Mouse (Mus musculus) erythroblast, embryonic 14.5 days (primary cell): ENCODE measurements around the gene Spn. TPM values are rescaled to one million over a fixed set of nuclear protein-coding genes. Genes with fewer than 3 reads are reported as not detected.

Experiments used
- H3K27me3 ChIP-seq: 2 replicates; pipeline ENCODE4 v1.6.1; 2012; ENCODE audit warnings: inconsistent platforms; ENCODE audit not compliant: control insufficient read depth
- H3K36me3 ChIP-seq: 2 replicates; pipeline ENCODE4 v1.6.1; 2012; ENCODE audit warnings: mild to moderate bottlenecking, inconsistent platforms; ENCODE audit not compliant: control insufficient read depth
- H3K4me1 ChIP-seq: 2 replicates; pipeline ENCODE4 v1.6.1; 2012; ENCODE audit warnings: inconsistent platforms; ENCODE audit not compliant: control insufficient read depth
- H3K4me3 ChIP-seq: replicated peaks from 2 replicates; pipeline ENCODE3; 2012; ENCODE audit warnings: moderate library complexity, mild to moderate bottlenecking, inconsistent platforms
- H3K9me3 ChIP-seq: 2 replicates; pipeline ENCODE4 v1.6.1; 2012; ENCODE audit warnings: low read length, inconsistent platforms, mixed read lengths; ENCODE audit not compliant: control insufficient read depth
- GATA1 ChIP-seq: IDR thresholded peaks from 2 replicates; pipeline ENCODE4 v1.6.1; 2012; ENCODE audit warnings: low read length, inconsistent platforms, mixed read lengths
- TAL1 ChIP-seq: IDR thresholded peaks from 3 replicates; pipeline ENCODE4 v1.6.1; 2012; ENCODE audit warnings: low read length, inconsistent platforms, mixed read lengths
- polyA plus RNA-seq: library from polyadenylated mRNA; stranded (reverse); fragments of >175 nt; gene quantifications from 2 replicates; pipeline ENCODE4 v1.2.3, GENCODE M21; 2012

Spn gene
- polyA plus RNA-seq, 1 experiment, result 0.83 TPM

DNA sequence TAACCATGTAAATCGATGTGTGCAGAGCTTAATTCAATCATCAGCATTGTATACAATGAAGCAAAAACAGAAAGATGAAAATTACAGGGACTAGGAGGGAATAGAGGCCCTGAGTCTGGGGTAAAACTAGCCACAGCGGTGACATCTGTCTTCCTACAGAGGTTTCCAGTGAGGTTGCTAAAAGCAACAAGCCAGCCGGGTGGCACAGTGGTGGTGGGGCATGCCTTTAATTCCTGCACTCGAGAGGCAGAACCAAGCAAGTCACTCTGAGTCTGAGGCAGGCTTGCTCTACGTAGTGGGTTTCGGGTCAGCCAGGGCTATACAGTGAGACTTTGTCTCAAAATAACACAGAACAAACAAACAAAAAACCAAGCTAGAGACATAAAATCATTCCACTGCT, 35.5 kb downstream of the Spn start:
- H3K4me3 ChIP-seq, result no peak overlapping the region
- no peaks in the 10 kb centered on the region for H3K27me3 ChIP-seq
- H3K4me1 ChIP-seq, result peaks cover 24% of the 10 kb centered on the region
- no peaks in the 10 kb centered on the region for H3K36me3 ChIP-seq
- TF ChIP-seq GATA1 (no peak), TAL1 (no peak)
- peaks cover 6% of the 10 kb centered on the region for H3K9me3 ChIP-seq

DNA sequence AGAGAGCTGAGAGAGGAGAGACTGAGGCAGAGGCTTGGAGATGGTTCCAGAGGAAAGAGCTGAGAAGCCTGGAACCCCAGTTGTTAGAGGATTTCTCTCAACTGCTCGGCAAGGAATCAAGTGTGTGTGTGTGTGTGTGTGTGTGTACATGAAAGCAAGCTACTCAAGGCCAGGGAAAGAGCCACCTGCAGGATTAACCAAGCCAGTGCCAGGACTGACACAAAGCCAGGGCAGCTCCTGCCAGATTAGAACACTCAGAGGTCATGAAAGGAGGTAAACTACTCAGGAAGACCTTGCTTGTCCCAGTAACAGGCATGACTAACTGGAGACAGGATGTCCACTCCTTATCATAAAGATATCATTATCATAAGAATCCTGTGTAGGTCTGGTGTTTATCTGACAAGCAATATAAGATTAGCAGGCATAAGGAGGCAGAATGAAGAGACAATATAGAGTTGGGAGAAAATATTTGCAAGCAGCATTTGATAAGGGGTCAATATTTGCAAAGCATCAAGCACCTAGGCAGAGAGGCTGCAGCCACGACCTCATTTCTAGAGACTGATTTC, 36.1 kb downstream of the Spn start:
- Histone ChIP-seq H3K4me1 (peaks cover 24% of the 10 kb centered on the region), H3K9me3 (peaks cover 6% of the 10 kb centered on the region), H3K36me3 (no peaks in the 10 kb centered on the region)

DNA sequence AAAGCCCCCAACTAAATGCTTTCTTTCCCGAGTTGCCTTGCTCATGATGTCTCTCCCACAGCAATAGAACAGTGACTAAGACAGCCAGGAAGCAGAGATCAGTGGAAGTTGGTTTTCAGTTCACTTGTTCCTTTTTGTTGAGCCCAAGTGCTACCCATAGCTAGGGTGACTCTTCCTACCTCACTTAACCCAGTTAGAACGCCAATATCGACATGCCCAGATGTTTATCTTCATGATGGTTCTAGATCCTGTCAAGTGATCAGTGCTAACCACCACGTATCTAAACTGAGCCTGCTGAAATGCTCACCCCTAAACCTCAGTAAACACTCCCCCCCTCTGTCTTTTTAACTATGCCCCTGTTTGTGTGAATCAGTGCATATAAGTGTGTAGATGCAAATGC, 38.1 kb downstream of the Spn start:
- Histone ChIP-seq H3K4me3 (no peak overlapping the region), H3K4me1 (peaks cover 19% of the 10 kb centered on the region), H3K27me3 (no peaks in the 10 kb centered on the region), H3K9me3 (peaks cover 6% of the 10 kb centered on the region), H3K36me3 (peaks cover under 1% of the 10 kb centered on the region)
- no peak for TF ChIP-seq GATA1
- no peak for TF ChIP-seq TAL1

More for the DNA sequence above, 36.1 kb downstream of the Spn start:
- TF ChIP-seq GATA1 (no peak), TAL1 (no peak)
- no peak overlapping the region for H3K4me3 ChIP-seq
- H3K27me3 ChIP-seq, result no peaks in the 10 kb centered on the region

DNA sequence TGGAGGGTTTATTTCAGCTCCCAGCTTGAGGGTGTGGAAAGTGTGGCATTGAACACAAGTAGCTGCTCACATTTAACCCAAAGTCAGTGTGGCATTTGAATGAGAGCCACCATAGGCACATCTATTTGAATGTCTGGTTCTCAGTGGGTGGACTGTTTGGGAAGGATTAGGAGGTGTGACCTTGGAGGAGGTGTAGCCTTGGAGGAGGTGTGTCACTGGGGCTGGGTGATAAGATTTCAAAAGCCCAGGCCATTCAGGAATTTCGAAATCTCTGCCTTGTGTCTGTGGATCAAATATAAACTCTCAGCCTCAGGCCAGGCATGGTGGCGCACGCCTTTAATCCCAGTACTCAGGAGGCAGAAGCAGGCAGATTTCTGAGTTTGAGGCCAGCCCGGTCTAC, 38.7 kb downstream of the Spn start:
- Histone ChIP-seq H3K9me3 (peaks cover 6% of the 10 kb centered on the region), H3K36me3 (peaks cover 7% of the 10 kb centered on the region), H3K27me3 (no peaks in the 10 kb centered on the region), H3K4me1 (peaks cover 13% of the 10 kb centered on the region), H3K4me3 (no peak overlapping the region)
- TF ChIP-seq TAL1 (no peak), GATA1 (no peak)

DNA sequence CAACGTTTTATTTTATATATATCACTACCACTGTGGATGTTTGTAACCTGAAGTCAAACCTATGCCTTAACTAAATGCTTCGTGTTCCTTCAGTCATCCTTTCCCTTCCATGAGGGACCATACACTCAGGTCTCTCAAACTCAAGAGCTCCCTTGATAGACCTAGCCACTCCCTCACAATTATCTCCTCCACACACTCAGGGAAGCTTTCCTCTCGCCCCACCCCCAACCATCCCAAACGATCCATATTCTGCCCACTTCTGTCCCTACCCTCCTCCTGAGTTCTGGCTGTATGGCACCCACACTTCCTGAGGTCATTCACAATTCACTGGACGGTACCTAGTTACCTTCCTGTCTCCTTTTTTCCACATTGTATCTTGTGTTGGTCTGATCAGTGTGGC, 39.1 kb downstream of the Spn start:
- H3K9me3 ChIP-seq, result peaks cover 6% of the 10 kb centered on the region
- TF ChIP-seq GATA1 (no peak), TAL1 (no peak)
- H3K27me3 ChIP-seq, result no peaks in the 10 kb centered on the region

DNA sequence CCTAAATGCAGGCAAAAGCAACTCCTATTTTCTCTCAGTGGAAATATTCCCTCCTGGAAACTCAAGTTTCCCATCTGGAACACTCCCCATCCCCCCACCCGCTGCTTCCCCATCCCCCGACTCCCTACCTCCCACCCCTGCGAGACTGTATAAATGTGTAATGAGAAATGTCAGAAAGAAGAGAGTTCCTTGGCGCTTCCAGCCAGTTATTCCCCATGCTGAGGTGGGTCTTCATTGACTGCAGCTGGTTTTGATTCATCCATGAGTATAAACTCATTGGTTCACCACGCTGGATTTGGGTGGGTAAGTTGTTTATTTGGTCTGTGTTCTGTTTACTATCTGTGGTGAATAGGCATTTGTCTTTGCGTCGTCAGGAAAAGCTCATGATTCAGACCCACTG, 41.2 kb downstream of the Spn start:
- H3K36me3 ChIP-seq, result peaks cover 24% of the 10 kb centered on the region
- peaks cover 32% of the 10 kb centered on the region for H3K4me1 ChIP-seq
- TF ChIP-seq TAL1 (no peak), GATA1 (no peak)

More for the DNA sequence above, 39.1 kb downstream of the Spn start:
- H3K4me1 ChIP-seq, result peaks cover 12% of the 10 kb centered on the region
- H3K36me3 ChIP-seq, result peaks cover 9% of the 10 kb centered on the region
- no peak overlapping the region for H3K4me3 ChIP-seq

DNA sequence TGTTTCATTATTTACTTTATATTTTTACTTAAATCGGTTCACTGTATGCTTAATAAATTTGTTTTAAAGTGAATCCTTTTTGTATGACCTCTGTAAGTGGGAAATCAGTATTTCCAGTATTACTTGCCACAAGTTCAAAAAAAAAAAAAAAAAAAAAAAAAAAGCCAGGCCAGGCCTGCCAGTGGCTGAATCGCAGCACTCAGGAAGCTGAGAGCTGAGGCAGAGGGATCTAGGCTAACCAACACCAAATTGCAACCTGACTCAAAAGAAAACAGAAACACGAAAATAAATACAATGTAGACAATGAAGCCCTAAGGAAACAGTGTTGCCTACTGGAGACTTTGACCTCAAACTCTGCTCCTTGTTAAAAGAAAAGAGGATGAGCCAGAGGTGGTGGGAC, 43.7 kb downstream of the Spn start:
- no peak for TF ChIP-seq GATA1
- TF ChIP-seq TAL1, result no peak
- Histone ChIP-seq H3K4me3 (no peak overlapping the region), H3K9me3 (peaks cover 5% of the 10 kb centered on the region), H3K4me1 (peaks cover 53% of the 10 kb centered on the region), H3K27me3 (no peaks in the 10 kb centered on the region), H3K36me3 (peaks cover 24% of the 10 kb centered on the region)

More for the DNA sequence above, 41.2 kb downstream of the Spn start:
- Histone ChIP-seq H3K9me3 (peaks cover 6% of the 10 kb centered on the region), H3K27me3 (no peaks in the 10 kb centered on the region), H3K4me3 (no peak overlapping the region)

DNA sequence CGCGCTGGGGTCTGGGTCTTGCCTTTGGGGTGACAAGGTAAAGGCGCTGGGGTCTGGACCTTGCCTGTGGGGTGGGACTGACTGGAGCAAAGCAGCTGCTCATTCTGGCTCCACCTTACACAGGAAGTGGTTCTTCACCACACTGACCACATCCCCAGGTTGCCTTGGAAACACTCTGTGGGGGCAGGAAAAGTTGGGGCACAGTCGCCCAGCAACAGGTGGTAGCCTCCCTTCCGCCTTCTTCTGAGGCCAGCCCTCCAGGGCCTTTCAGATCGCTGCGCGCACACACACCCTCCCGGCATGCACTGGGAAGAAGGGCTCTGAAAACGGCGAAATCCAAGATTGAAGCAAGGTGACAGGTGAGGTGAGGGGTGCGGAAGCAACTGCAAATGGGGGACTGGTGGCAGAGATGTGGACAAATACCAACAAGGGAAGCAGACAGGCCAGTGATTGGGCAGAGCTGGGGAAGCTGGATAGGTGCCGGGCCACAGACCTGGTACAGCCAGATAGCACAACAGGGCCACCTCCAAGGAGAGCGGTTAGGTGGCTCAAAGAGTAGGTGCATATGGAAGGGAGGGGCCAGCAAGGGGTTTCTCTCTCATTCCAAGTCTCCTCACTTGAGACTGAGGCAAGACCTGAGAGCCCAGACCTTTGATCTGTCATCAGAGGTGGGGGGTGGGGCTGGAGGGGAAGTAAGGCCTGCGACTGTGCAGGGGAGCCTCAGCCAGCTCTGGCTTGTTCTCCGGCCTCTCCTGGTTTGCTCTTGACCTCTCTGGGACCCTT, 46.3 kb downstream of the Spn start, which contains the start of gene AI467606:
TSS of gene AI467606 (plus strand) at position 246 of the 783 bp plus-strand sequence.
- Histone ChIP-seq H3K9me3 (no peaks in the 10 kb centered on the region), H3K4me1 (peaks cover 52% of the 10 kb centered on the region), H3K27me3 (no peaks in the 10 kb centered on the region), H3K36me3 (peaks cover 24% of the 10 kb centered on the region), H3K4me3 (peak within 1 kb of the TSS; percentile 76)
- TF ChIP-seq TAL1 (peak; percentile 59; the same call in 2 of the 3 replicates), GATA1 (0 out of 2 replicates have a peak, but pooled peaks have one; percentile 24)

DNA sequence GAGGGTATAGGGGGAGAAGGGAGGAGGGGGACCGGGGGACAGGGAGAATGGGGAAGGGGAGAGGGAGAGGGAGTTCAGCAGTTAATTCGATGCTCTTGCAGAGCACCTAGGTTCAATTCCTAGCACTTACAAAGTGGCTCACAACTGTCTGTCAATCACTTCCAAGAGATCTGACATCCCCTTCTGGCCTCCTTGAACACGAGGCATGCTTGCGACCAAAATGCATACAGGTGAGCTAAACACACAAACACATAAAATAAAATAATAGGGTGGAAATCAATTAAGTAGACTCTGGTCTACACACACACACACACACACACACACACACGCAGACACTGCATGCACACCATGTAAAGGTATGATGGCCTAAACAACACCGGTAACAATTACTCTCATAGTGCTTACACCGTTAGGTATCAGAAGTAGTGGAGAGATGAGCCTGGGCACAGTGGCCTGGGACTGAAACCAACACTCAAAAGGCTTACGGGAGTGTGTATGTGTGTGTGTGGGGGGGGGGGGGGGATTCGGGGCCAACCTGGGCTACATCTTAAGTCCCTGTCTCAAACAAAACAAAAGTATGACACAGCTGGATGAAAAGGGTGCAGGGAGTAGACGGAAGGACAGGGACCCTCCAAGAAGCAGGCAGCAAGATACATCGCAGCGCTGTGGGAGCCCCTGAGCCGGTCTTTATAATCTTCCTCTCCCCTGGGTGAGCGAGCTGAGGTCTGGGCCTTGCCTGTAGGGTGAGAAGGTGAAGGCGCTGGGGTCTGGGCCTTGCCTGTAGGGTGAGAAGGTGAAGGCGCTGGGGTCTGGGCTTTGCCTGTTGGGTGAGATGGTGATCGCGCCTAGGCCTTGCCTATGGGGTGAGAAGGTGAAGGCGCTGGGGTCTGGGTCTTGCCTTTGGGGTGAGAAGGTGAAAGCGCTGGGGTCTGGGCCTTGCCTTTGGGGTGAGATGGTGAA, 47.2 kb downstream of the Spn start:
- Histone ChIP-seq H3K36me3 (peaks cover 24% of the 10 kb centered on the region), H3K9me3 (no peaks in the 10 kb centered on the region), H3K4me1 (peaks cover 54% of the 10 kb centered on the region), H3K4me3 (peak overlapping the region; percentile 76), H3K27me3 (no peaks in the 10 kb centered on the region)
- no peak for TF ChIP-seq GATA1
- no peak for TF ChIP-seq TAL1
